In genomic region chr2:170152856-170153255, GRCm38 (mm10) we compare ENCODE assay signal across 7 mouse cellular contexts. TPM values are rescaled to one million over a fixed set of nuclear protein-coding genes. Genes with fewer than 3 reads are reported as not detected.
A peak's percentile ranks its signal among the peaks of the same experiment; 100 is the strongest.
DNase-seq lines count a peak whose midpoint lies in the region; ATAC-seq and TF ChIP-seq lines count a peak whose summit lies in the region.

No protein-coding gene starts in this region.

- 13% methylated on average over 7 of the region's 7 CpGs for WGBS in lung, postnatal 0 days
- WGBS in embryonic facial prominence, embryonic 12.5 days: 23% methylated on average over 7 of the region's 7 CpGs
- WGBS in hindbrain, embryonic 14.5 days: 29% methylated on average over 7 of the region's 7 CpGs

- H3K79me2 ChIP-seq in myocyte (ENCODE audit: control insufficient read depth, insufficient read depth): no peaks in the 10 kb centered on the region

- peak overlapping the region; percentile 69 for H3K4me2 ChIP-seq in lung, postnatal 0 days (replicated peaks; ENCODE audit: low read depth, low read length)
- 0 out of 2 replicates have a peak overlapping the region, but pooled peaks have one; percentile 64 for H3K4me2 ChIP-seq in embryonic facial prominence, embryonic 12.5 days (replicated peaks)
- H3K4me2 ChIP-seq in hindbrain, embryonic 14.5 days (replicated peaks): peak overlapping the region; percentile 50; the same call in 1 of the 2 replicates
- peak overlapping the region; percentile 98 for H3K4me2 ChIP-seq in myocyte (ENCODE audit: low read depth)

- H3ac ChIP-seq in myocyte (ENCODE audit: control insufficient read depth, insufficient read length): no peak overlapping the region

- TF ChIP-seq CTCF in lung, postnatal 0 days (IDR thresholded peaks at IDR 0.05): no peak

- peak; percentile 57 for DNase-seq in lung, postnatal 0 days (ENCODE audit: low spot score)
- DNase-seq in lung, postnatal 10 days: no peak
- no peak for DNase-seq in hindbrain, embryonic 14.5 days (ENCODE audit: low spot score)
- no peak for DNase-seq in ovary, adult 18-20 months (ENCODE audit: low spot score)
- DNase-seq in cerebellum, adult 11-12 months: no peak

- no peak for ATAC-seq in lung, postnatal 0 days
- peak; percentile 32; the same call in 1 of the 2 replicates for ATAC-seq in embryonic facial prominence, embryonic 12.5 days (ENCODE audit: insufficient number of reproducible peaks, insufficient read depth, low FRiP score, low TSS enrichment)
- no peak for ATAC-seq in hindbrain, embryonic 14.5 days (ENCODE audit: low FRiP score)

- peak overlapping the region; percentile 91 for H3K27ac ChIP-seq in lung, postnatal 0 days (ENCODE audit: low read length)
- H3K27ac ChIP-seq in embryonic facial prominence, embryonic 12.5 days: no peak overlapping the region
- no peak overlapping the region for H3K27ac ChIP-seq in hindbrain, embryonic 14.5 days

- H3K36me3 ChIP-seq in lung, postnatal 0 days (ENCODE audit: insufficient read depth, low read length): no peaks in the 10 kb centered on the region
- no peaks in the 10 kb centered on the region for H3K36me3 ChIP-seq in embryonic facial prominence, embryonic 12.5 days
- no peaks in the 10 kb centered on the region for H3K36me3 ChIP-seq in hindbrain, embryonic 14.5 days (replicated peaks; ENCODE audit: control insufficient read depth, insufficient read depth)
- no peaks in the 10 kb centered on the region for H3K36me3 ChIP-seq in myocyte (ENCODE audit: control insufficient read depth, insufficient read depth)

- no peak for TF ChIP-seq EP300 in lung, postnatal 0 days (IDR thresholded peaks at IDR 0.05)

- H3K9me3 ChIP-seq in lung, postnatal 0 days (ENCODE audit: low read length): no peaks in the 10 kb centered on the region
- H3K9me3 ChIP-seq in embryonic facial prominence, embryonic 12.5 days: no peaks in the 10 kb centered on the region
- H3K9me3 ChIP-seq in hindbrain, embryonic 14.5 days (ENCODE audit: control insufficient read depth, low read length): no peaks in the 10 kb centered on the region

- H3K4me3 ChIP-seq in lung, postnatal 0 days (ENCODE audit: low read depth, low read length): peak overlapping the region; percentile 46
- no peak overlapping the region for H3K4me3 ChIP-seq in embryonic facial prominence, embryonic 12.5 days
- H3K4me3 ChIP-seq in hindbrain, embryonic 14.5 days (replicated peaks; ENCODE audit: low read length): no peak overlapping the region
- peak overlapping the region; percentile 45 for H3K4me3 ChIP-seq in myocyte

- H3K4me1 ChIP-seq in lung, postnatal 0 days (ENCODE audit: insufficient read depth, low read depth, low read length): peaks cover 17% of the 10 kb centered on the region; the same call in 1 of the 2 replicates
- peaks cover 14% of the 10 kb centered on the region; the same call in 1 of the 2 replicates for H3K4me1 ChIP-seq in embryonic facial prominence, embryonic 12.5 days
- H3K4me1 ChIP-seq in hindbrain, embryonic 14.5 days (replicated peaks; ENCODE audit: control insufficient read depth, insufficient read depth, low read length): peaks cover 7% of the 10 kb centered on the region

- peak overlapping the region; percentile 72; the same call in 1 of the 2 replicates for H3K9ac ChIP-seq in lung, postnatal 0 days (replicated peaks; ENCODE audit: low read depth)
- H3K9ac ChIP-seq in embryonic facial prominence, embryonic 12.5 days: no peak overlapping the region
- no peak overlapping the region for H3K9ac ChIP-seq in hindbrain, embryonic 14.5 days

- H3K27me3 ChIP-seq in lung, postnatal 0 days (replicated peaks; ENCODE audit: insufficient read depth, low read length): no peaks in the 10 kb centered on the region
- no peaks in the 10 kb centered on the region for H3K27me3 ChIP-seq in embryonic facial prominence, embryonic 12.5 days
- no peaks in the 10 kb centered on the region; the same call in 1 of the 2 replicates for H3K27me3 ChIP-seq in hindbrain, embryonic 14.5 days (ENCODE audit: control insufficient read depth, insufficient read depth, low read length)
- no peaks in the 10 kb centered on the region for H3K27me3 ChIP-seq in myocyte (ENCODE audit: control insufficient read depth, insufficient read depth, insufficient read length)

- no peak for TF ChIP-seq POLR2A in myocyte (IDR thresholded peaks at IDR 0.05; ENCODE audit: insufficient read length, low read depth)

TF ChIP-seq in myocyte, 11 proteins besides CTCF, POLR2A, EP300 and RAD21:
- TF ChIP-seq CEBPB (IDR thresholded peaks at IDR 0.05; ENCODE audit: insufficient read depth, poor library complexity, severe bottlenecking) (no peak), POLR2AphosphoS2 (IDR thresholded peaks at IDR 0.05; ENCODE audit: insufficient read length, low read depth) (no peak), USF1 (IDR thresholded peaks at IDR 0.05; ENCODE audit: low read depth) (no peak), MYOD1 (IDR thresholded peaks at IDR 0.05; ENCODE audit: control insufficient read depth in 1 of 3, insufficient read length in 2 of 3, low read depth in 2 of 3) (no peak), E2F4 (IDR thresholded peaks at IDR 0.05; ENCODE audit: insufficient read depth) (no peak), TCF3 (IDR thresholded peaks at IDR 0.05; ENCODE audit: insufficient read length, low read depth) (no peak), TCF12 (IDR thresholded peaks at IDR 0.05; ENCODE audit: insufficient read depth, poor library complexity, severe bottlenecking) (no peak), REST (IDR thresholded peaks at IDR 0.05; ENCODE audit: insufficient read depth, insufficient read length) (no peak), SRF (IDR thresholded peaks at IDR 0.05; ENCODE audit: control insufficient read depth, insufficient read length, low read depth) (no peak), MAX (IDR thresholded peaks at IDR 0.05; ENCODE audit: low read depth) (no peak), MYOG (IDR thresholded peaks at IDR 0.05; ENCODE audit: control insufficient read depth in 1 of 3, insufficient read depth in 1 of 3, insufficient read length in 2 of 3, low read depth in 2 of 3) (no peak)

RNA-seq across cellular contexts. Expression of gene Zfp217, which starts 5.0 kb away (rescaled TPM):
- 4.0 and 4.4 TPM in 2 replicates for polyA plus RNA-seq in lung, postnatal 0 days (2015; fragmentation: Nextera tagmentation; extraction: Ambion mirVana)
- polyA plus RNA-seq in embryonic facial prominence, embryonic 12.5 days (2016; fragmentation: Nextera tagmentation; extraction: Ambion mirVana): 4.5 and 4.9 TPM in 2 replicates
- 0.98 and 1.5 TPM in 2 replicates for polyA plus RNA-seq in hindbrain, embryonic 14.5 days (2014; fragmentation: Nextera tagmentation; extraction: Ambion mirVana)
- polyA plus RNA-seq in myocyte (2012; fragmentation: generic; extraction: Trizol): 5.0 TPM

Comparison
In these comparisons a context has a peak if more than half of its experiments do, and no peak if none do; other contexts are left out.
1. H3K4me3 ChIP-seq: peak in lung, postnatal 0 days (single experiment) and myocyte (single experiment); none in embryonic facial prominence, embryonic 12.5 days (single experiment) and hindbrain, embryonic 14.5 days (single experiment).
2. Peak in every context shown above with its lines, with median percentiles within 50 percentile points of each other: H3K4me2 ChIP-seq.